Mouse (Mus musculus) ES-E14 (cell line): ENCODE results near the gene Stat4. TPM values are rescaled to one million over a fixed set of nuclear protein-coding genes. Genes with fewer than 3 reads are reported as not detected.
A peak's percentile ranks its signal among the peaks of the same experiment; 100 is the strongest.
"Not testable (repeated sequence)": the region's sequence is repeated elsewhere in the genome, so short reads cannot be mapped to it uniquely, and the experiment has no call there.

Source experiments
- DNase-seq: peaks from one replicate; pipeline ENCODE4 v3.0.0-alpha.2; 2013; ENCODE audit warnings: low read depth, low spot score
- H3K27ac ChIP-seq: 2 replicates; pipeline ENCODE4 v1.5.1; 2012; ENCODE audit warnings: low read depth, mild to moderate bottlenecking, low read length, moderate library complexity, mixed read lengths; ENCODE audit not compliant: poor library complexity, insufficient read depth, severe bottlenecking
- H3K36me3 ChIP-seq: 2 replicates; pipeline ENCODE4 v1.6.1; 2012; ENCODE audit warnings: mild to moderate bottlenecking, low read length, moderate library complexity, mixed read lengths; ENCODE audit not compliant: control insufficient read depth, poor library complexity, insufficient read depth, severe bottlenecking
- H3K4me1 ChIP-seq, 2 experiments: fragments of 150-350 bp in 1 of 2; sonication (generic) in 1 of 2; 2 replicates each; pipeline ENCODE4 v1.6.1; 2012; ENCODE audit warnings: low read length in 2 of 2, mild to moderate bottlenecking in 1 of 2, mixed read lengths in 1 of 2; ENCODE audit not compliant: control insufficient read depth in 2 of 2, insufficient read depth in 2 of 2, poor library complexity in 1 of 2
- H3K4me3 ChIP-seq, 2 experiments: fragments of 150-350 bp in 1 of 2; sonication (generic) in 1 of 2; 2 replicates each; pipeline ENCODE4 v1.5.1; 2012; ENCODE audit warnings: low read length in 2 of 2, low read depth in 1 of 2, mild to moderate bottlenecking in 1 of 2, mixed read lengths in 1 of 2; ENCODE audit not compliant: insufficient read depth in 1 of 2, poor library complexity in 1 of 2, severe bottlenecking in 1 of 2
- H3K9ac ChIP-seq: 2 replicates; pipeline ENCODE4 v1.6.1; 2012; ENCODE audit warnings: low read depth, mild to moderate bottlenecking, low read length, mixed read lengths; ENCODE audit not compliant: poor library complexity, insufficient read depth, severe bottlenecking
- H3K9me3 ChIP-seq: fragments of 150-350 bp; sonication (generic); 2 replicates; pipeline ENCODE4 v1.6.1; 2012; ENCODE audit warnings: low read depth, mild to moderate bottlenecking, low read length; ENCODE audit not compliant: control insufficient read depth, insufficient read depth
- CHD2 ChIP-seq: IDR thresholded peaks from 2 replicates; pipeline ENCODE4 v1.6.1; 2014; ENCODE audit warnings: mild to moderate bottlenecking, low read depth, low read length, inconsistent platforms
- HCFC1 ChIP-seq: IDR thresholded peaks from 2 replicates; pipeline ENCODE4 v1.6.1; 2012; ENCODE audit warnings: low read length, inconsistent platforms, borderline replicate concordance; ENCODE audit not compliant: insufficient read depth
- MAFK ChIP-seq: IDR thresholded peaks from 2 replicates; pipeline ENCODE4 v1.6.1; 2014; ENCODE audit warnings: mild to moderate bottlenecking, low read depth, low read length, inconsistent platforms; ENCODE audit not compliant: insufficient read depth
- ZC3H11A ChIP-seq: IDR thresholded peaks from 2 replicates; pipeline ENCODE4 v1.6.1; 2012; ENCODE audit warnings: low read depth, mild to moderate bottlenecking, inconsistent platforms, low read length, borderline replicate concordance
- ZNF384 ChIP-seq: IDR thresholded peaks from 2 replicates; pipeline ENCODE4 v1.6.1; 2012; ENCODE audit warnings: low read depth, low read length, inconsistent platforms
- in situ Hi-C, 2 experiments: fragments of 600-800 bp; cut with MboI; formaldehyde crosslinking; loops; one replicate each; pipeline ENCODE4 v1.15.1; 2025; ENCODE audit warnings: low sequenced_read_pairs in 2 of 2, inconsistent platforms in 1 of 2; ENCODE audit not compliant: unreplicated experiment in 2 of 2
- total RNA-seq: library from RNA; depleted of rRNA; stranded (reverse); fragments of 300-350 nt; gene quantifications from 2 replicates; pipeline ENCODE4 v1.2.3, GENCODE M21; 2012

Stat4 gene
- total RNA-seq, 1 experiment: 3.8 TPM

- no peak overlapping the region for H3K4me3 ChIP-seq
- no peak for DNase-seq
- H3K9ac ChIP-seq: no peak overlapping the region
- no peaks in the 10 kb centered on the region for H3K4me1 ChIP-seq
- no peaks in the 10 kb centered on the region for H3K36me3 ChIP-seq
- in situ Hi-C loops: no loop called here
- H3K9me3 ChIP-seq: no peaks in the 10 kb centered on the region
- no peak overlapping the region for H3K27ac ChIP-seq
- TF ChIP-seq HCFC1 (no peak), ZNF384 (no peak), MAFK (no peak), CHD2 (no peak), ZC3H11A (no peak)
These were observed 52.7 kb downstream of the Stat4 start for GRCm38 (mm10) chr1:52039626-52040025.

- no peak overlapping the region for H3K27ac ChIP-seq
- no peak overlapping the region for H3K9ac ChIP-seq
- in situ Hi-C loops: no loop called here
- TF ChIP-seq ZNF384 (no peak), HCFC1 (no peak), CHD2 (no peak), ZC3H11A (no peak), MAFK (no peak)
- no peaks in the 10 kb centered on the region for H3K36me3 ChIP-seq
- DNase-seq: no peak
- no peaks in the 10 kb centered on the region for H3K4me1 ChIP-seq
- H3K4me3 ChIP-seq: no peak overlapping the region
- H3K9me3 ChIP-seq: no peaks in the 10 kb centered on the region
These were observed 53.6 kb downstream of the Stat4 start for GRCm38 (mm10) chr1:52040366-52041061.

GRCm38 (mm10) chr1:52043191-52043590 lies 56.2 kb downstream of the Stat4 start:
- no peak overlapping the region for H3K27ac ChIP-seq
- no peaks in the 10 kb centered on the region for H3K36me3 ChIP-seq
- H3K4me3 ChIP-seq: no peak overlapping the region
- H3K9ac ChIP-seq: no peak overlapping the region
- in situ Hi-C loops: no loop called here
- 0 out of 4 replicates have a peak, but pooled peaks cover 0 to 2% of the 10 kb centered on the region in 2 experiments for H3K4me1 ChIP-seq
- DNase-seq: no peak
- no peaks in the 10 kb centered on the region for H3K9me3 ChIP-seq
- TF ChIP-seq HCFC1: no peak
- no peak for TF ChIP-seq ZNF384

- DNase-seq, H3K36me3 ChIP-seq, H3K27ac ChIP-seq, H3K9me3 ChIP-seq, H3K4me1 ChIP-seq, in situ Hi-C loops: not testable (repeated sequence)
- Histone ChIP-seq H3K9ac (peak overlapping the region; percentile 57), H3K4me3 (peak overlapping the region; percentile 51 to 61)
These were observed 59.9 kb downstream of the Stat4 start for GRCm38 (mm10) chr1:52046891-52047290.

- Histone ChIP-seq H3K4me1 (0 out of 4 replicates have a peak, but pooled peaks cover 0 to 2% of the 10 kb centered on the region in 2 experiments), H3K36me3 (no peaks in the 10 kb centered on the region), H3K27ac (no peak overlapping the region), H3K9ac (no peak overlapping the region), H3K9me3 (no peaks in the 10 kb centered on the region), H3K4me3 (no peak overlapping the region)
- TF ChIP-seq HCFC1: no peak
- TF ChIP-seq MAFK: no peak
- no peak for TF ChIP-seq ZNF384
- no peak for TF ChIP-seq ZC3H11A
- no peak for TF ChIP-seq CHD2
- in situ Hi-C loops: no loop called here
- no peak for DNase-seq
These were observed 61.8 kb downstream of the Stat4 start for GRCm38 (mm10) chr1:52048711-52049110.
